Mouse (Mus musculus): ENCODE results near the gene Fam155a.
"Not testable (repeated sequence)": the region's sequence is repeated elsewhere in the genome, so short reads cannot be mapped to it uniquely, and the experiment has no call there.

Gene Fam155a

GRCm38 (mm10) chr8:9770999-9771605 lies at the start of gene Fam155a:
TSS of gene Fam155a (minus strand) at chr8:9771161.
- DNase-seq (ENCODE audit: low read depth in 1 of 2, low spot score in 2 of 2) = no peak

- no peak for DNase-seq (ENCODE audit: low read depth in 1 of 2, low spot score in 2 of 2)
Measured at GRCm38 (mm10) chr8:9813273-9813946, 42.4 kb upstream of the Fam155a start.

- DNase-seq (ENCODE audit: low read depth in 1 of 2, low spot score in 2 of 2) = no peak
Measured at GRCm38 (mm10) chr8:9810955-9811530, 40.1 kb upstream of the Fam155a start.

- no peak for DNase-seq (ENCODE audit: low read depth in 1 of 2, low spot score in 2 of 2)
Measured at GRCm38 (mm10) chr8:9808596-9808995, 37.6 kb upstream of the Fam155a start.

GRCm38 (mm10) chr8:9805676-9806075 lies 34.7 kb upstream of the Fam155a start:
- no peak for DNase-seq (ENCODE audit: low read depth in 1 of 2, low spot score in 2 of 2)

GRCm38 (mm10) chr8:9800346-9800745 lies 29.4 kb upstream of the Fam155a start:
- not testable (repeated sequence) for DNase-seq (ENCODE audit: low read depth in 1 of 2, low spot score in 2 of 2)

- no peak for DNase-seq (ENCODE audit: low read depth in 1 of 2, low spot score in 2 of 2)
Measured at GRCm38 (mm10) chr8:9799923-9800322, 29.0 kb upstream of the Fam155a start.

- DNase-seq (ENCODE audit: low read depth in 1 of 2, low spot score in 2 of 2) = no peak
Measured at GRCm38 (mm10) chr8:9797514-9797913, 26.6 kb upstream of the Fam155a start.

- DNase-seq (ENCODE audit: low read depth in 1 of 2, low spot score in 2 of 2) = no peak
Measured at GRCm38 (mm10) chr8:9795724-9796123, 24.8 kb upstream of the Fam155a start.

- DNase-seq (ENCODE audit: low read depth in 1 of 2, low spot score in 2 of 2) = no peak
Measured at GRCm38 (mm10) chr8:9793351-9793750, 22.4 kb upstream of the Fam155a start.

- DNase-seq (ENCODE audit: low read depth in 1 of 2, low spot score in 2 of 2) = no peak
Measured at GRCm38 (mm10) chr8:9780332-9780731, 9.4 kb upstream of the Fam155a start.

- no peak for DNase-seq (ENCODE audit: low read depth in 1 of 2, low spot score in 2 of 2)
Measured at GRCm38 (mm10) chr8:9778148-9778547, 7.2 kb upstream of the Fam155a start.

GRCm38 (mm10) chr8:9776818-9777217 lies 5.9 kb upstream of the Fam155a start:
- no peak for DNase-seq (ENCODE audit: low read depth in 1 of 2, low spot score in 2 of 2)

- no peak for DNase-seq (ENCODE audit: low read depth in 1 of 2, low spot score in 2 of 2)
Measured at GRCm38 (mm10) chr8:9772519-9772840, 1.5 kb upstream of the Fam155a start.

- no peak for DNase-seq (ENCODE audit: low read depth in 1 of 2, low spot score in 2 of 2)
Measured at GRCm38 (mm10) chr8:9771606-9772518, 901 bp upstream of the Fam155a start.

- DNase-seq (ENCODE audit: low read depth in 1 of 2, low spot score in 2 of 2) = no peak
Measured at GRCm38 (mm10) chr8:9770261-9770998, 531 bp downstream of the Fam155a start.

- no peak for DNase-seq (ENCODE audit: low read depth in 1 of 2, low spot score in 2 of 2)
Measured at GRCm38 (mm10) chr8:9769061-9769460, 1.9 kb downstream of the Fam155a start.

GRCm38 (mm10) chr8:9735169-9735568 lies 35.8 kb downstream of the Fam155a start:
- no peak for DNase-seq (ENCODE audit: low read depth in 1 of 2, low spot score in 2 of 2)

GRCm38 (mm10) chr8:9709791-9710190 lies 61.2 kb downstream of the Fam155a start:
- no peak for DNase-seq (ENCODE audit: low read depth in 1 of 2, low spot score in 2 of 2)

GRCm38 (mm10) chr8:9707433-9707832 lies 63.5 kb downstream of the Fam155a start:
- DNase-seq (ENCODE audit: low read depth in 1 of 2, low spot score in 2 of 2) = no peak

GRCm38 (mm10) chr8:9694794-9695193 lies 76.2 kb downstream of the Fam155a start:
- DNase-seq (ENCODE audit: low read depth in 1 of 2, low spot score in 2 of 2) = no peak

Data from monocyte, adult 2 months (primary cell).